Mouse (Mus musculus) layer of hippocampus, adult 2 months (tissue): Measurements from ENCODE around the gene Sfn. TPM values are rescaled to one million over a fixed set of nuclear protein-coding genes. Genes with fewer than 3 reads are reported as not detected.

Source experiments
- DNase-seq, 2 experiments: peaks; one replicate each; pipeline ENCODE4 v3.0.0; 2022; ENCODE audit warnings: low spot score in 2 of 2
- H3K27ac ChIP-seq: fragments of 200-600 bp; 2 replicates; pipeline ENCODE4 v1.8.1; 2022
- H3K4me3 ChIP-seq: fragments of 200-600 bp; 2 replicates; pipeline ENCODE4 v1.8.1; 2022; ENCODE audit warnings: mild to moderate bottlenecking
- CTCF ChIP-seq: fragments of 200-600 bp; conservative IDR thresholded peaks from 2 replicates; pipeline ENCODE4 v1.8.1; 2022; ENCODE audit warnings: antibody characterized with exemption, mild to moderate bottlenecking, moderate library complexity
- total RNA-seq, 2 experiments: library from RNA; stranded (reverse); gene quantifications; 2 replicates each; pipeline ENCODE4 v1.2.3; 2021

Gene Sfn
- total RNA-seq, 2 experiments from 2014 or later, result 1.6 to 1.8 TPM

DNA sequence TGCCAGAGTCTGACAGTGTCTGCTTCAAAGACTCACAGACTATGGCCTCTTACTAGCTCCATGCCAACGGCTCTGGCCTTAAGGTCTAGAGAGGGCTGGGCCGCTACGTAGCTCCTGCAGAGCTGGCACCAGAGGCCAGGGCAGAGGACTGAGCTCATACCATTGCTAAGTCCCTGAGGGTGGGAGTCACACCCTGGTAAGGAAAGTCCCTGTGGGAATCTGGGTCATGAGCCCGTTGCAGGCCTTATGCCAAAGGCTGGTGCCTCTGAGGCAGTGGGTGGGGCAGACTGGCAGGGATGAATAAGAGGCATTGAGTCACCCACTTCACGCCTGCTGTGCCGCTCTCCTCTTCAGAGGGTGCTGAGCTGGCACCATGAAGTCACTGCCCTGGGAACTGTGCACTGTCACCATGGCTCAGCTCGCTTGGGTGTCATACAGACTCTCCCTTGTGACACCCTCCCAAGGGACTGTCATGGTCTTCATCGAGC, 12.3 kb upstream of the Sfn start:
- DNase-seq, result peak; percentile 61 to 71
- no peak for TF ChIP-seq CTCF
- peak overlapping the region; percentile 72 for H3K27ac ChIP-seq
- H3K4me3 ChIP-seq, result peak overlapping the region; percentile 13; the same call in 1 of the 2 replicates

DNA sequence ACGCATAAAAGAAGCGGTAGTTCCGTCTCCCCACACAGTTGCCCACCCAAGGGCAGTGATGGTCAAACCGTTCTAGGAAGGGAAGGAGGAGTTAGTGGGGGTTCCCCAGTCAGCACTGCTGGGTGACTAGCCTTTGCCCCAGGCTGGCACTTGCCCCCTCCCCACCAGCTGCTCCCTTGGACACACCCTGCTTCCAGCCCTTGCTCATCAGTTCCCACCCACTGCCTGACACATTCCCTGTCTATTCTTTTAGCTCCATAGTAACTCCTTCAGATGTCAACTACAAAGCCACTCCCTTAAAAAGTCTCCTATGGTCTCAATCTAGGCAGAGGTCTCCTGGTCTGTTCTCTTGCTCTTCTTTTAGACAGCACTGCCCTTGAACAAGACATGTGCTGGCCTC, 11.9 kb upstream of the Sfn start:
- H3K27ac ChIP-seq, result peak overlapping the region; percentile 72
- H3K4me3 ChIP-seq, result no peak overlapping the region
- no peak for DNase-seq
- no peak for TF ChIP-seq CTCF

DNA sequence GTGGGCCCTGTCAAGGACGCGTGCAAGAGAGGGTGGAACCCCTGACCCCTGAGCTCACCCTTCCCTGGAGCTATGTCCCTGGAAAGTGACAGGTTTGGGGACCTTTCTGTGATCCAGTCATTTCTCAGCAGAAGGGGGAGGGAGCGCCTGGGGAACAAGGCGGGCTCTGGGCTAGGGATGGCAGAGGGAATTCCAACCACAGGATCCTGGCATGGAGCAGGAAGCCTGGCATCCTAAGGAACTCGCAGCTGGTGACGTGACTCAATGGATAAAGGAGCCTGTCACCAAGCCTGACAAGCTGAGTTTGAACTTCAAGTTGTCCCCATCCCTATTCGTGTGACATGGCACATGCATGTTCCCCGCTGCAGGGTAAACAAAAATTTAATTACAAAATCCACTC, 11.1 kb upstream of the Sfn start:
- no peak for TF ChIP-seq CTCF
- no peak for DNase-seq
- H3K4me3 ChIP-seq, result no peak overlapping the region
- H3K27ac ChIP-seq, result no peak overlapping the region

DNA sequence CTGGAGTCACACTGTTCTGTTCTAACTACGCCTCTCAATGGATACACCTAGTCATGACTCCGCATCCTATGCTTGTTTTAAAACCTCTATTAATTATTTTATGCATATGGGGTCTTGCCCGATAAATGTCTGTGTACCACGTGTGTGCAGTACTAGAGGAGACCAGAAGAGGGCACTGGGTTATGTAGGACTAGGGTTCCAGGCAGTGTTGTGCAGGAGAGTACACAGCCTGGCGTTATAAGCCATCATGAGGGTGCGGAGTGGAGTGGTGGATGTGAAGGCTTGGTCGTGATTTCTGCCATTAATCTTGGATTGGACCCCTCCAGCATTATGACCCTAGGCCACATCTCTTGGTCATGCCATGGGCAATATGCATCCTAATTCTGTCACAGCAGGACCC, 10.4 kb upstream of the Sfn start:
- no peak overlapping the region for H3K27ac ChIP-seq
- no peak overlapping the region for H3K4me3 ChIP-seq
- peak; percentile 42 for TF ChIP-seq CTCF
- no peak for DNase-seq

DNA sequence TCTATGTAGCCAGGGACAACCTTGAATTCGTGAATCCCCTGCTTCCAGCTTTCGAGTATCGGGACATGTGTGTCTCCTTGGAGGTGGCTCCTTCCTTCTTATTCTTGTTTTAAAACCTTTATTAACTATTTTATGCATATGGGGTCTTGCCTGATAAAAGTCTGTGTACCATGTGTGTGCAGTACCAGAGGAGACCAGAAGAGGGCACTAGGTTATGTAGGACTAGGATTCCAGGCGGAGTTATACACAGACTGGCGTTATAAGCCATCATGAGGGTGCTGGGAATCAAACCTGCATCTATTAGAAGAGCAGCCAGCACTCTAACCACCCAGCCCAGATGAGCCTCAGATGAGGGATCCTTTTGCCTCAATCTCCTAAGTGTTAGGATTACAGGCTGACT, 9.8 kb upstream of the Sfn start:
- peak; percentile 54 for TF ChIP-seq CTCF
- no peak for DNase-seq
- Histone ChIP-seq H3K27ac (no peak overlapping the region), H3K4me3 (no peak overlapping the region)

DNA sequence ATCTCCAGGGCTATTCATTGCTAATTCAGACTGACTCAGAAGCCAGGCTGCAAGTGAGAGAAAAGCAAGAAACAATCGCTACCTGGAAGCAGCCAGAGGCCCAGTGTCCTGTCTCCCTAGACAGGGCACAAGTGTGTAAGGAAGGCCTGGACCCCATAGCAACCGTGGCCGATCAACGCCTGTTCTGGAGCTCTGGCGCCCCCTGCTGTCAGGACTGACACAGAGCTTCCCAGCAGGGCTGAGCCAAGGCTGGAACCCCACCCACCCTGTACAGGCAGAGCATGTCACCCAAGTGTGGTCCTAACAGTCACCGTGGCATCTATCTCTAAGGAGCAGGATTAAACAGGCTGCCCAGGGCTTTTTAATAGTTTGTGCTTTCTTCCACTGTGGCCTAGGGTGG, 7.8 kb upstream of the Sfn start:
- peak; percentile 65 to 80 for DNase-seq
- no peak overlapping the region for H3K27ac ChIP-seq
- H3K4me3 ChIP-seq, result no peak overlapping the region
- TF ChIP-seq CTCF, result peak; percentile 97

DNA sequence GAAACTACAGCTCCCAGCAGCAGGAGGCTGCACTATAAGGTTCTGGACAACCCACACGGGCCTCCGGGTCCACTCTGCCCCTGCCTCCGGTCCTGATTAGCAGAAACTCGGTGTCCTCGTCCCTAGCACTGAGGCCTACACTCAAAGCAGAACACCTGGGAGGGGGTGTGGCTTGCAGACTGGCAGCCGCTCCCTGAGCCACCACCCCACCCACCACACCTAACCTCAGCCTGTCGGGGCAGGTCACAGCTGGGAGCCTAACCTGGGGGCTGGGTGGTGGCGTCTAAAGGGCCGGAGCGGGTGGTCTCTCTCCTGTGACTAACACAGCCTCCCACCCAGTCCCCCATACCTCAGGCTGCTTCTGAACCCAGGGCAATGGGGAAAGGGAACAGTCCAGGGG, 5.3 kb upstream of the Sfn start:
- no peak overlapping the region for H3K27ac ChIP-seq
- no peak overlapping the region for H3K4me3 ChIP-seq
- no peak for DNase-seq
- no peak for TF ChIP-seq CTCF

DNA sequence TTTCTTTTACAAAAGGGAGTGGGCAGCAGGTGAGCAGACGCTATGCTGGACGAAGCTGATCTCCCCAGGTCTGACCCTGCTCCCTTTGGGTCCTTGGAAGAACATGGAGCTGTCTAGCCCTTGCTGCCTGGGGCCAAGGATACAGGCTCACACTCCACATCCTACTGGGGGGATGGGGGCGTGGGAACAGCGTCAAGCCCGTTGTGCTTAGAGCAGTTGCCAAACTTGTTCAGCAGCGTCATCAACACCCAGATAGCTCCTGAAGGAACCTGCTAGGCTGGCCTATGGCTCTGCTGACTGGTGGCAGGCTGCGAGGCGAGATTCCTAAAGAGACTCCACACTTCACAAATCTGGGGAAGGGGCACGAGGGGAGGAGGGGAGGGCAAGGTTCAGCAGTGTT, 3.4 kb upstream of the Sfn start:
- H3K27ac ChIP-seq, result no peak overlapping the region
- no peak for TF ChIP-seq CTCF
- no peak overlapping the region for H3K4me3 ChIP-seq
- DNase-seq, result no peak

DNA sequence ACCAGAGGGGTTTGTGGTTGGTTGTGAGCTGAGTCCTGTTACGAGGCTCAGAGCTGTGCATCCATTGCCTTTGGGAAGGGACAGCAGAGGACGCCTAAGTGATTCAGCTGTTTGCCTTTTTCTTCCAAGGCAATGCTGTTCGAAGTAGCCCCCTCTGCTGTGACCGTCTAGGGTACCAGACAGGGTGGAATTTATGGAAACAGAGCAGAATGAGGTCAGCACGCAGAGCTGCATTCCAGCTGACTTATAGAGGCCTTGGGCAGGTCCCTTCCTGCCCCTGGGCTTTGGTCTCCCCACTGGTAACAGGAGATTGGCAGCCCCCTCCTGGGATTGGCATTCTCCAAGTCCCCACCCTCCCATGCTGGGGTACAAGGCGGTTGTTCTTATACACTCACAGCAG, 2.9 kb upstream of the Sfn start:
- DNase-seq, result no peak
- TF ChIP-seq CTCF, result no peak

DNA sequence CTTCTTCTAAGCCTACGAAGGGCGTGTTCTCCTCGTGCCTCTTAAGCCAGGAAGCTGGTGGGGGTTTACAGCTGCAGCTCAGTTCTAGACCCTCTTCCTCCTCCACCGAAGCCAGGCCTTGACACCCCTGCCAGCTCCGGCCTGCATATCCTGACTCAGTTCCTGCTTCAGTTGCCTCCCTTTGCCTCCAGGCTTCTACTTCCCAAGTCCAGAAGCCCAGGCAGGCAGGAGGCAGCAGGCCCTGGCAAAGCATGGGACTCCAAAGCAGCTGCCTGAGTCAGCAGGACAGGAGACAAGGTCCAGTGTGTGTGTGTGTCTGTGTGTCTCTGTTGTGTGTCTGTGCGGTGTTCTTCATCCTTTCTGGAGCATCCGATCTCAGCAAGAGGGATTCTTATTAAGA, 2.2 kb upstream of the Sfn start:
- Histone ChIP-seq H3K27ac (no peak overlapping the region), H3K4me3 (no peak overlapping the region)
- no peak for TF ChIP-seq CTCF
- DNase-seq, result no peak

More for the DNA sequence above, 2.9 kb upstream of the Sfn start:
- Histone ChIP-seq H3K27ac (no peak overlapping the region), H3K4me3 (no peak overlapping the region)

DNA sequence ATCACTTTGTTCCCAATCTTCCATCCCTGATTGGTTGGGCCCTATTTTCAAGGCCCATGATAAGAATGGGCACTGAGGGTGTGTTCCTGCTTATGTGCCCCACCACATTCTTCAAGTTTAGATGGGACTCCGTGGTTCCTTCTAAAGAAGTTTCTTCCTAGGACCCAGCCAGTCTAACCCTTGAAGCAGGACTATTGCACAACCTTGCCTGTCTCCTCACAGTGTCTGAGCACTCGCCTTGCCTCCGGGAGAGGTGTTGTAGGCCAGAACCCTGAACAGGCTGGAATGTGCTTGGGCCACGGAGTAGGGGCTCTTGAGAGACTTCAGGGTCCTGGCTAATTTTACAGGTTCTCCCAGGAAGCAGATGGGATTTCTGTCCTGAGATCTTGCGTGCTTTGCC, 1.1 kb upstream of the Sfn start:
- H3K27ac ChIP-seq, result no peak overlapping the region
- no peak overlapping the region for H3K4me3 ChIP-seq
- TF ChIP-seq CTCF, result no peak
- no peak for DNase-seq

DNA sequence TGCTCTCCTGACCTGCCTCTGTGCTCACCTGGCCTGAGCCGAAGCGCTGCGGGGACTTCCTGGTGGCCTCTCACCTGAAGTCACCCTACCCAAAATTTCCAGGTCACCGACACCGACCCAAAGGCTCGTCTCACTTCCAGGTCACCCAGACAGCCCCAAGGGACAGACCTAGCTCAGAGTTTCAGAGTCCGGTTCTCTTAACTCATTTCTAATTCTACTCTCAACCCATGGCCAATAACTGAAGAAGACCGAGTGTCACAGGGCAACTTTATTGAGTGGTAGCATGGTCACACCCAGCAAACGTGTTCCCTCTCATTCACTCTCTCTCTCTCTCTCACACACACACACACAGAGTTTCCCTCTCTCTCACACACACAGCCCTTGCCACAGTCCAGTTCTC, 1.7 kb downstream of the Sfn start:
- no peak for DNase-seq
- no peak overlapping the region for H3K27ac ChIP-seq
- peak overlapping the region; percentile 68; the same call in 1 of the 2 replicates for H3K4me3 ChIP-seq
- no peak for TF ChIP-seq CTCF

DNA sequence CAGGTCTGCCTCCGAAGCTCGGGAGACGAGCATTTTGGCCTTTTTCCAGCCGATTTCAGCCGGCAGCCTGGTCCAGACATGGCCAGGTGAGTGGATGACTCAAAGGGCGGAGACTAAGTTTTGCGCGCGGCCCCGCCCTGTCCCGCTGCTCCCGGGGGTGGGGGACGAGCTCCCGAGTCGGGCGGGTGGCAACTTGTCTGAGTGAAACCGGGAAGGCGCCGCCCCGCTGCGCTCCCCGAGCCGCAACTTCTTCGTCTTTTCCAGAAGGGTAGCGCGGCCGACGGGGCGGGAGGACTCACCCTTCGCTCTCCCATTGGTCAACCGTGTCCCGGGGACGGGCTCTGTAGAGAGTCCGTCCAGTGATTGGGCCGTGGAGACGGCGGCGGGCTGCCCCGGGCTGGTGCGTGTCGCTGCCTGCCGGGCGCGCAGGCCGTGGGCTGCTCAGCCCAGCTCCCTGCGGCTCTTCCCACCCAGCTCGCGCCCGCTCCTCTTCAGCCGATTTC, 2.3 kb downstream of the Sfn start:
- Histone ChIP-seq H3K27ac (no peak overlapping the region), H3K4me3 (peak overlapping the region; percentile 68)
- TF ChIP-seq CTCF, result no peak
- peak; percentile 65 to 67 for DNase-seq

DNA sequence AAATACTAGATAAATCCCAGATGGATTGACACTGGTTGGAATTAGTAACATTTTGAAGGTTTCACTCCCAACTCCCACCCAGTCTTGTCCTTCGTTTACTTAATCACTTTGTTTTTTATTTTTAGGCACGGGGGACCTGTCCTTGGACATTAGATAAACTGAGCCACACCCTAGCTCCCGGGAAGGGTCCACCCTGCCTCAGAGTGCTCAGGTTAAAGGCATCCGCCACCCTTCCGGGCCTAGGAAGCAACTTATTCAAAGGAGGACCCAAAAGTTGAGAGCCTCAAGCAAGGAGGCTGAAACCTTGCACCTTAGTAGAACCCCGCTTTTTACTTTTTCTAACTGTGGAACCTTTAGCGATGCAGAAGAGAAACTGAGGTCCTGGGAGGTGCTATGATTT, 2.9 kb downstream of the Sfn start:
- DNase-seq, result no peak
- H3K27ac ChIP-seq, result no peak overlapping the region
- peak overlapping the region; percentile 68 for H3K4me3 ChIP-seq
- no peak for TF ChIP-seq CTCF

DNA sequence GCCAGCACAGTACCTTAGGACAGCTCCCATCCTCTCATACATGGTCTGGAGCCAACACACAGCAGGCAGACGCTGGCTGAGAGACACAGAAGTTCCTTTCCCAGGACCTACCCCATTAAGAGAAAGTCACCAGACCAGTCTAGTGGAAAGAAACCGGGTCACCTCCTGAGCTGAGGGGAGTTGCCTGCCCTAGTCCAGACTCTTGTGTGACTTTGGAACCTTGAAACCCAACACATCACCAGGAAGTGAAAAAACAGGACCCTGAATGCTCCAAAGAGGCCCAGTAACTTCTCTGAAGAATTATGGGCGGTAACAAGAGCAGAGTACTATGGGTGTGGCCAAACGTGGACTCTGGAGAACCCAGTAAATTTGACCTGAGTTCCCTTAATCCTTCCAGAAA, 3.4 kb downstream of the Sfn start:
- Histone ChIP-seq H3K27ac (no peak overlapping the region), H3K4me3 (no peak overlapping the region)
- TF ChIP-seq CTCF, result no peak
- no peak for DNase-seq
